Mouse (Mus musculus) left cerebral cortex, adult 6 months (tissue): ENCODE data around the gene Olfr78. TPM values are rescaled to one million over a fixed set of nuclear protein-coding genes. Genes with fewer than 3 reads are reported as not detected.

Experiments used
- long read RNA-seq, 2 experiments: library from polyadenylated mRNA; unstranded; transcript quantifications; one replicate each; pipeline ENCODE4 v2.0.0; 2019 to 2020
- polyA plus RNA-seq: library from polyadenylated mRNA; unstranded; fragments of <200 nt; fragmentation: Nextera tagmentation; gene quantifications from 2 replicates; pipeline ENCODE4 v1.2.3, GENCODE M21; 2021

The Olfr78 gene
- 0.33 and 0.41 TPM in 2 replicates for polyA plus RNA-seq
- long read RNA-seq, experiment 1, partial matches to known transcripts = 1 of 4 reads
- long read RNA-seq, experiment 1, other reads (novel, unspliced or antisense) = 1 of 4 reads
- long read RNA-seq, experiment 2 = 0 reads

GRCm38 (mm10) chr7:102759266-102759665, at the start of gene Olfr78, which contains the start of gene Olfr560:
Gene Olfr78, minus strand, starts transcription at chr7:102759471.
Gene Olfr560, minus strand, starts transcription at chr7:102759366.

DNA sequence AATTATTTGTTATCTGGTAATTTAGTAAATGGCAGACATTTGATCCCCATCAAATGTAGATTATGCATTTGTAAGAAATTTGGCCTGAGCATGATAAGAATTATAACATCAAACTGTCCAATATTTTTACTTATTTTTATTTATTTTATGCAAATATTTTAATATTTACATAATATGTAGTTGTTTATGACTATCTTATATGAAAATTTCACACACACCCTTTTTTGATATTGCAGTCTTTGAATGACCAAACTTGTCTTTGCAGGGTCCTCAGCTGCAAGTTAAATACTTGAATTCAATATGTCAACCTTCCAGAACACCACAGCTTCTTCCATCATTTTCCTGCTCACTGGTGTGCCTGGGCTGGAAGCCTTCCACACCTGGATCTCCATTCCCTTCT, 43.9 kb upstream of the Olfr78 start, which contains the start of gene Olfr564:
Gene Olfr564, plus strand, starts transcription at position 301 of the 400 bp plus-strand sequence.

DNA sequence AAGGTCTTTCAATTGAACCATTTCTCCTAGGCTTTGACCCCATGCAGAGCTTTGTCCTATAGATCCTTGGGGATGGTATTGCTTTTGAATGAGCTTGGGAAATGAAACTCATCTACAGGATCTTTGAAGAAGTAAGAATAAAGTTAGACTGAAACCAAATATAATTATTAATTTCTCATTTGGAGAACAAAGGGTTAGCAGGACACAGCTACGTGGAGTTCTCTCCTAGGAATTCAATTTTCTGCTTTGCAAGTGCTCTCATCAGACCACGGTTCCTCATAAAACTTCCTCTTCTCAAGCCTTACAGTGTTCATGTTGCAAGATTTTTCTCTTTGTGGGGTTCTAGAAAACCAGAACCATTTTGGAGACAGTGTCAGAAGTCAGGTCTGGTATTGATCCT, 11.7 kb upstream of the Olfr78 start, which contains the start of gene Olfr561:
Gene Olfr561, plus strand, starts transcription at position 301 of the 400 bp plus-strand sequence.

DNA sequence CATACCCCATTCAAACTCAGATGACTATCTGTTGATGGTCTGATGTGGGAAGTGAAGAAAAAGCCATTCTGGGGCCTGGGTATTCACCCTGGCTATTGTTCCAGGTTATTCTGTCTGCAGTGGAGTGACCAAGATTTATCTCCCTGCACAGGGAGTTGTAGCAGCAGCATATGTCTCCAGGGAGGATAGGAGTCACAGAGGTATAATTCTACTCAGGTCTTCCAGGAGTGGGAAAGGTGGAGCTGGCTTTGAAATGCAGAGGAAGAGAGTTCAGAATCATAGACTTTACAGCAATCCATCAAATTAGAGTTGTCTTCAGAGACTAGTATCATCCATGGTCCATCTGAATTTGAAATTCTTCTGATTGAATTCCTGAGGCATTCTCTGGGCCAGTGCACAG, 31.9 kb downstream of the Olfr78 start, which contains the start of gene Olfr559:
Gene Olfr559, minus strand, starts transcription at position 101 of the 400 bp plus-strand sequence.

DNA sequence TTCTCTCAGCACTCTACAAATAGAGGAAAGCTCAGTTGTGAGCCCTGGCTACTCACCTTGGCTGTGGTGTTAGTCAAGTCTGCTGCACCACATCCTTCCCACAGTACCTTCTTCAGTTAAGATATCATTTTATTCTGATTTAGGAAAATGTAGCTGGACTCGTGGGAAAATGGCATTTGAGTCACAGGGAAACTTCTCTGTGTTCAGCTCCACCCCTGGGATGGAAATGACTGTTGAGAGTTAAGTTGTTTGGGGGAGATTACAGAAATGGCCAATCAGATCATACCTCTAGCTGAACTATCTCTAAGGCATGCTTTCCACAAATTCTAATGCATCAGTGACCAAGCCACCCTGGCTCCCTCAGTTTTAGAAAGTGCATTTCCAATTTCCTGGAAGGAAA, 40.3 kb downstream of the Olfr78 start, which contains the start of gene Olfr33:
Gene Olfr33, minus strand, starts transcription at position 101 of the 400 bp plus-strand sequence.

DNA sequence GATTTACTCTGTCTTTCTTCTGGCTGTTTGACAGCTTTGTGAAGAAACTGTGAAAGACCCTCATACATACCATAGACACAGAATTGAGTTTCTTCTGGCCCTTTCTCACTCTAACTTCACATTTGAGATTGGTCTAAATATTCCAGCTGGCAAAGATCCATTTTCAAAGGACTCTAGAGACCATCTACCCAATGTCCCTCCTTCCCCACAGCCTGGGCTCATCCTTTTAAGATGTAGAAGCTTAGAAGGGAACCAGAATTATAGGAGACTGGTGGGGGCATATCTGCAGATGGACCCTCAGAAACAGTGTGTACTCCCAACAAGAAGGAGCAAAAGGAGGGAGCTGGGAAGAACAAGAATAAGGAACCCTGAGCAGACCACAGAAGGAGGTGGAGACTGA, 57.4 kb downstream of the Olfr78 start, which contains the start of gene Olfr558:
Gene Olfr558, plus strand, starts transcription at position 301 of the 400 bp plus-strand sequence.

DNA sequence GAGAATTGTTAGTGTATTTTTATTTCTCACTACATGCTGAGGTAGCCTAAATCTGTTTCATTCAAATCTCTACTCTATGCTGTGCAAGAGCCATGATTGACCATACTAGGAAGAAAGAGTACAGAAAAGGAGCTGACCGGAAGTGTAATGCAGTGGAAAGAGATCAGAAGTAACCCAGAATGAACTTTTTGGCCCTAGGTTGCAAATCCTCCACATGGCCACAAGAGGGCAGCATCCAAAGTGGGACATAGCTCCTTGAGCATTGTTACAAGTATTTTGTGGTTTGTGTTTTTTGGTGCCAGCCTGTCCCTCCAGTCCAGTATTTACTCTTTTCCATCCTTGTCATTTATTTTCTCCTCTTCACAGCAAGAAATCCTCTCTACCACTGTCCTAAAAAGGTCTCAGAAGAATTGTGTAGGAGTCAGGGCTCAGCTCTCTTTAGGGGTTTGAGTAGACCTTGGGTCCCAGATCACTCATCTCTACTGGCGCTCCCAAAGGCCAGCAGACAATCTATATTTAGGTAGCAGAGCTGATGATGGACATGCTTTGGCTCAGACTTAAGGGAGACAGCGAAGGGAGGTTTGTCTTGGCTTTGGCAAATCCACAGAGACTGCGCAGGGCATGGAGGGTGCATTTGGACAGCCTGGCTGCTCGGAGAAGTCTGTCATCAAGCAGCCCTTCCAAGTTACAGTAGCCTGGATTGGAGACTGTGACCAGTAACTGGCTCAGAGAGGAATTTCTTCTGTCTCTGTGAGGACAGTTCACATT, 63.7 kb downstream of the Olfr78 start, which contains the start of gene Olfr557:
Gene Olfr557, plus strand, starts transcription at position 553 of the 768 bp plus-strand sequence.

Other genes with a start within 250 kb of the Olfr78 start
- gene Olfr547, start 224.7 kb downstream of the Olfr78 start, polyA plus RNA-seq = not detected in 2 replicates
- not detected in 2 replicates for gene Olfr548-ps1, start 218.6 kb downstream of the Olfr78 start, polyA plus RNA-seq
- gene Olfr549, start 209.6 kb downstream of the Olfr78 start, polyA plus RNA-seq = not detected in 2 replicates
- 0.11 and 0.68 TPM in 2 replicates for gene Trim21, start 194.0 kb downstream of the Olfr78 start, polyA plus RNA-seq
- 0.20 TPM in 1 of 2 replicates, not detected in the other for gene Olfr550, start 188.0 kb downstream of the Olfr78 start, polyA plus RNA-seq
- gene Olfr551, start 167.6 kb downstream of the Olfr78 start, polyA plus RNA-seq = 0.01 TPM in 1 of 2 replicates, not detected in the other
- gene Olfr552, start 161.7 kb downstream of the Olfr78 start, polyA plus RNA-seq = not detected in 2 replicates
- not detected in 2 replicates for gene Olfr553, start 141.3 kb downstream of the Olfr78 start, polyA plus RNA-seq
- gene Olfr554, start 121.0 kb downstream of the Olfr78 start, polyA plus RNA-seq = not detected in 2 replicates
- not detected in 2 replicates for gene Olfr555, start 100.6 kb downstream of the Olfr78 start, polyA plus RNA-seq
- gene Olfr556, start 94.6 kb downstream of the Olfr78 start, polyA plus RNA-seq = not detected in 2 replicates
- gene Trim68, start 72.1 kb downstream of the Olfr78 start, polyA plus RNA-seq = 3.1 TPM in 2 replicates
- not detected in 2 replicates for gene Olfr557, start 63.6 kb downstream of the Olfr78 start, polyA plus RNA-seq
- gene Olfr558, start 57.3 kb downstream of the Olfr78 start, polyA plus RNA-seq = not detected in 2 replicates
- gene Olfr33, start 40.4 kb downstream of the Olfr78 start, polyA plus RNA-seq = not detected in 2 replicates
- not detected in 2 replicates for gene Olfr559, start 32.0 kb downstream of the Olfr78 start, polyA plus RNA-seq
- gene Olfr560, start 105 bp downstream of the Olfr78 start, polyA plus RNA-seq = not detected in 2 replicates
- not detected in 2 replicates for gene Olfr561, start 11.8 kb upstream of the Olfr78 start, polyA plus RNA-seq
- not detected in 2 replicates for gene Olfr564, start 44.0 kb upstream of the Olfr78 start, polyA plus RNA-seq
- not detected in 2 replicates for gene Olfr566, start 99.3 kb upstream of the Olfr78 start, polyA plus RNA-seq
- not detected in 2 replicates for gene Olfr568, start 117.7 kb upstream of the Olfr78 start, polyA plus RNA-seq
- gene Olfr569, start 131.4 kb upstream of the Olfr78 start, polyA plus RNA-seq = not detected in 2 replicates
- gene Olfr570, start 135.1 kb upstream of the Olfr78 start, polyA plus RNA-seq = not detected in 2 replicates
- gene Olfr571, start 158.1 kb upstream of the Olfr78 start, polyA plus RNA-seq = not detected in 2 replicates
- gene Olfr572, start 164.9 kb upstream of the Olfr78 start, polyA plus RNA-seq = not detected in 2 replicates
- not detected in 2 replicates for gene Olfr573-ps1, start 183.1 kb upstream of the Olfr78 start, polyA plus RNA-seq
- not detected in 2 replicates for gene Olfr574, start 189.0 kb upstream of the Olfr78 start, polyA plus RNA-seq
- gene Olfr575, start 199.3 kb upstream of the Olfr78 start, polyA plus RNA-seq = 0.11 TPM in 1 of 2 replicates, not detected in the other
- not detected in 2 replicates for gene Olfr576, start 203.2 kb upstream of the Olfr78 start, polyA plus RNA-seq
- gene Olfr577, start 216.5 kb upstream of the Olfr78 start, polyA plus RNA-seq = not detected in 2 replicates
- gene Olfr578, start 229.9 kb upstream of the Olfr78 start, polyA plus RNA-seq = not detected in 2 replicates